Mouse (Mus musculus) intestine, embryonic 14.5 days (tissue): Measurements from ENCODE around the gene BC061212. TPM values are rescaled to one million over a fixed set of nuclear protein-coding genes. Genes with fewer than 3 reads are reported as not detected.
"Not testable (repeated sequence)": the region's sequence is repeated elsewhere in the genome, so short reads cannot be mapped to it uniquely, and the experiment has no call there.

Experiments
- ATAC-seq: fragments of 200-750 bp; cut with Nextera tagmentation; replicated peaks from 2 replicates; pipeline ENCODE4 v1.8.0; 2017; ENCODE audit warnings: low read depth, moderate number of reproducible peaks, moderate TSS enrichment, moderate library complexity; ENCODE audit not compliant: low FRiP score, low TSS enrichment
- DNase-seq: peaks from one replicate; pipeline ENCODE4 v3.0.0-alpha.2; 2018; ENCODE audit warnings: low spot score
- H3K27ac ChIP-seq: fragments of 300-500 bp; sonication (generic); 2 replicates; pipeline ENCODE4 v1.5.1; 2014; ENCODE audit warnings: low read depth, mild to moderate bottlenecking, control low read depth
- H3K27me3 ChIP-seq: fragments of 300-500 bp; sonication (generic); replicated peaks from 2 replicates; pipeline ENCODE4 v1.6.1; 2014; ENCODE audit warnings: low read length, control low read depth; ENCODE audit not compliant: control insufficient read depth, insufficient read depth
- H3K36me3 ChIP-seq: fragments of 300-500 bp; sonication (generic); 2 replicates; pipeline ENCODE4 v1.6.1; 2014; ENCODE audit warnings: low read length, control low read depth; ENCODE audit not compliant: control insufficient read depth, insufficient read depth
- H3K4me1 ChIP-seq: fragments of 300-500 bp; sonication (generic); replicated peaks from 2 replicates; pipeline ENCODE4 v1.6.1; 2014; ENCODE audit warnings: low read length, control low read depth, mixed read lengths; ENCODE audit not compliant: control insufficient read depth, insufficient read depth
- H3K4me2 ChIP-seq: fragments of 300-500 bp; sonication (generic); 2 replicates; pipeline ENCODE4 v1.6.1; 2014; ENCODE audit warnings: low read length
- H3K4me3 ChIP-seq: fragments of 300-500 bp; sonication (generic); 2 replicates; pipeline ENCODE4 v1.5.1; 2014; ENCODE audit warnings: low read depth, low read length, control low read depth, mixed read lengths
- H3K9ac ChIP-seq: fragments of 300-500 bp; sonication (generic); 2 replicates; pipeline ENCODE4 v1.6.1; 2014; ENCODE audit warnings: mild to moderate bottlenecking, low read length
- H3K9me3 ChIP-seq: fragments of 300-500 bp; sonication (generic); 2 replicates; pipeline ENCODE4 v1.6.1; 2016; ENCODE audit warnings: low read length, control low read depth; ENCODE audit not compliant: control insufficient read depth
- WGBS: fragments of 180-500 bp; shearing (Covaris S2); extraction: QIAGEN DNeasy Blood & Tissue Kit; methylation state at CpG from one replicate; pipeline ENCODE4 v1.1.7; 2014; 5-methylcytosine and 5-hydroxymethylcytosine counted together
- polyA plus RNA-seq: library from polyadenylated mRNA; unstranded; fragments of >200 nt; fragmentation: Nextera tagmentation; extraction: Ambion mirVana; gene quantifications from 2 replicates; pipeline ENCODE4 v1.2.1, GENCODE M21; 2014

The BC061212 gene
- polyA plus RNA-seq: not detected in 2 replicates

DNA sequence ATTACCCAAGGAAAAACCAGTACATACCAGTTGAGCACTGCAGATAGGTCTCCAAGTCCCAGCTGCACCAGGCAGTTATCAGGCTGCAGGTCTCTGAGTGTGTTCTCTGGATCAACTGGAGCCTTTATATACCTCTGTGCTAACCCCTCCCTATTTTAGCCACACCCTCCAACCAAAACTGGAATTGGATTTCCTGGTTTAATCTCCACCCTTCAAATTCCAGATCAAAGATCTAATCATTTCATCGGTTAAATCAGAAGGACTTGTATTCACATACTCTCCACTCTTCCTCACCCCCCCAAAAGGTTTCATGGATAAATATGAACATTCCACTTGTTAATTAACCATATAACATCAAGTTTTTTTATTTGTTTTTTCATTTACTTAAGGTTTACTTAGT is at the start of gene BC061212:
TSS of gene BC061212 (minus strand) at position 101 of the 400 bp plus-strand sequence.
- not testable (repeated sequence) for H3K9ac ChIP-seq, H3K9me3 ChIP-seq, H3K4me2 ChIP-seq, ATAC-seq, H3K27ac ChIP-seq, H3K36me3 ChIP-seq, H3K4me3 ChIP-seq, DNase-seq, H3K27me3 ChIP-seq, H3K4me1 ChIP-seq
- WGBS: no CpG with 5 or more reads among the region's 1 CpGs

GRCm38 (mm10) chr5:94076085-94076484 is 5.7 kb upstream of the BC061212 start, which contains the start of gene Gm6351:
TSS of gene Gm6351 (plus strand) at chr5:94076385.
- H3K27ac ChIP-seq, H3K9me3 ChIP-seq, H3K4me2 ChIP-seq, H3K9ac ChIP-seq, H3K36me3 ChIP-seq, ATAC-seq, H3K4me1 ChIP-seq, DNase-seq, H3K4me3 ChIP-seq, H3K27me3 ChIP-seq: not testable (repeated sequence)
- WGBS: no CpG with 5 or more reads among the region's 3 CpGs

Other genes starting within 250 kb of the BC061212 start
- gene Gm7792, start 226.8 kb downstream of the BC061212 start, polyA plus RNA-seq: not detected in 2 replicates
- not detected in 2 replicates for gene Gm16429, start 141.5 kb downstream of the BC061212 start, polyA plus RNA-seq
- not detected in 2 replicates for gene Gm6351, start 5.8 kb upstream of the BC061212 start, polyA plus RNA-seq
- gene Gm3106, start 147.5 kb upstream of the BC061212 start, polyA plus RNA-seq: not detected in 2 replicates
- not detected in 2 replicates for gene A430089I19Rik, start 236.3 kb upstream of the BC061212 start, polyA plus RNA-seq
- gene Gm6502, start 243.9 kb upstream of the BC061212 start, polyA plus RNA-seq: not detected in 2 replicates